Mouse (Mus musculus): ENCODE measurements around the gene Rela. TPM values are rescaled to one million over a fixed set of nuclear protein-coding genes. Genes with fewer than 3 reads are reported as not detected.

The Rela gene
- total and polyA plus RNA-seq, 3 experiments: 12.1 to 51.9 (median 21.0) TPM

- TF ChIP-seq ELF1 (IDR thresholded peaks at IDR 0.05; ENCODE audit: low read depth, low read length): peak; percentile 95
- no peak for TF ChIP-seq EP300 (IDR thresholded peaks at IDR 0.05; ENCODE audit: low read length)
- no peak; the same call in none of the 2 replicates for TF ChIP-seq ZMIZ1 (IDR thresholded peaks at IDR 0.05; ENCODE audit: low read depth, low read length)
Observed at GRCm38 (mm10) chr19:5648401-5649297, 11.4 kb downstream of the Rela start (continued).

DNA sequence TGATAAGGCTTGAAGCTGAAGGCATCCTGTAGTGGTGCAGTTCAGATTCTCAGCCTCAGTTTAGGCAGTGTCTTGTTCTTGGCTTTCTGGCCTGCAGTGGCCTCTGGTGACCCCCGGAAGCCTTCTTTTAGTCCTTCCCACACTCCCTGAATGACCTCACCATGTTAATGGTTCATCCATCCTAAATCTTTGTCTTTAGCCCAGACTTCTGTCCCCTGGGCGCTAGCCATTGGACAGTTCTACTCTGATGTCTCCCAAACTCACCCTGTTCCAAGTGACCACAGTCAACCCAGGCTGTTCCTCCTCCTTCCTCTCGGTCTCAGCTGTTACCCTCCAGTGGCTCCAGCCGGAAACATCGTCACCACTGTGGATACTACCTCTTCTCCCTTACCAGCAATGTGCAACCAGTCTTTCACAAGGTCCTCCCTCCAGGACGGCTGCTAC lies 12.0 kb downstream of the Rela start:
- DNase-seq (ENCODE audit: extremely low read depth): no peak
- H3K4me3 ChIP-seq (replicated peaks in 1 of 3; ENCODE audit: low read depth in 2 of 3, low read length in 2 of 3, poor library complexity in 1 of 3): no peak overlapping the region
- peak overlapping the region; percentile 35; the same call in 1 of the 2 replicates for H3K27ac ChIP-seq (ENCODE audit: insufficient read depth, low read depth)
- H3K79me2 ChIP-seq (replicated peaks; ENCODE audit: control insufficient read depth, extremely low read depth, insufficient read depth, poor library complexity, severe bottlenecking): no peaks in the 10 kb centered on the region
- H3K4me1 ChIP-seq (ENCODE audit: control insufficient read depth in 1 of 2, insufficient read depth in 2 of 2): peaks cover 9 to 23% of the 10 kb centered on the region in 2 experiments
- in situ Hi-C loops (cut with MboI; ENCODE audit: low pct_ligation_motif_present, low pct_unique_long_range_greater_than_20kb, low sequenced_read_pairs): no loop called here
- peaks cover 65 to 86% of the 10 kb centered on the region in 2 experiments for H3K36me3 ChIP-seq (replicated peaks in 1 of 2; ENCODE audit: control insufficient read depth in 1 of 2, insufficient read depth in 1 of 2, low read length in 1 of 2)
- H3K9me3 ChIP-seq (replicated peaks; ENCODE audit: low read length): peaks cover 4% of the 10 kb centered on the region
- H3K27me3 ChIP-seq (replicated peaks): no peaks in the 10 kb centered on the region
- dilution Hi-C loops (cut with MboI; ENCODE audit: extremely low pct_ligation_motif_present, extremely low pct_unique_long_range_greater_than_20kb, low sequenced_read_pairs): no loop called here
- H3K9ac ChIP-seq (ENCODE audit: insufficient read depth, low read depth): no peak overlapping the region
- TF ChIP-seq SIN3A (IDR thresholded peaks at IDR 0.05; ENCODE audit: low read length) (no peak), ZNF384 (IDR thresholded peaks at IDR 0.05; ENCODE audit: low read depth, low read length) (no peak), CHD1 (IDR thresholded peaks at IDR 0.05; ENCODE audit: low read depth, low read length) (no peak), SMC3 (IDR thresholded peaks at IDR 0.05; ENCODE audit: low read depth, low read length) (no peak), MXI1 (IDR thresholded peaks at IDR 0.05; ENCODE audit: low read depth, low read length) (no peak), CHD2 (IDR thresholded peaks at IDR 0.05; ENCODE audit: low read length) (peak; percentile 44; the same call in 1 of the 2 replicates), TCF12 (IDR thresholded peaks at IDR 0.05; ENCODE audit: low read depth, low read length) (no peak), USF1 (IDR thresholded peaks at IDR 0.05; ENCODE audit: low read depth, low read length) (no peak)
- H3K4me2 ChIP-seq (ENCODE audit: insufficient read depth, low read depth, poor library complexity, severe bottlenecking): peak overlapping the region; percentile 42

DNA sequence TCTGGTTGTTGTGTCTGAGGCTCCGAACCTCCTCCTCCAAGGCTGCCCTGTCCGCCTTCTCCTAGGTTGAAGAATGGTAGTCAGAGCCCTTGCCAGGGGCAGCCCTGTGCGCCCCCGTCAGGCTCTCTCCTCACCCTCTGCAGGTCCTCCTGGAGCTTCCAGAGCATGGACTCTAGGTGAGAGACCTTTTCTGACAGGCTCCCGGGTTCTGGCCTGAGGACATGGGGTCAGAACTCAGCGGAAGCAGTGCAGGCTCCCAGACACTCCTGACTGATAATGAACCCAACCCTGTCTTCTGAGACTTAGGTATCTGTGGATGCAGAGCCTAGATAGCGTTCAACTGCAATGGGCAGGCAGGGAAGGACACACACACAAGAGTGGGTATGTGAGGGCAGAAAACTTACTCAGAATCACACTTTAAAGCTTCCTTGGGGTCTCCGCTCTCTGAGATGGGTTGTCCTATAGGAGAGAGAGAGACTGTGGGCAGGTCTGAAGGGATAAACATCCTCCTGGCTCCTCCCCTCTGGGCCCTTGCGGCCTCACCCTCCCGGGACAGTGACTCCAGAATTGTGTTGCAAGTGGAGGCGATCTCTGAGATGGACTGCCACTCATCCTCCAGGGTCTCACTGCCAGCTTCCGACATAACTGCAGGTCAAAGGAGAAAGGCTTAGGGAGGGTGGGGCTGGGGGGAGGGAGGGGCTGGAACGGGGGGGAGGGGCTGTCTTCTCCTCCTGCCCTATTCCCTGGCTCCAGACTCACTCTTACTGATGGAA lies 14.4 kb downstream of the Rela start:
- Histone ChIP-seq H3K79me2 (replicated peaks; ENCODE audit: control insufficient read depth, extremely low read depth, insufficient read depth, poor library complexity, severe bottlenecking) (no peaks in the 10 kb centered on the region), H3K27me3 (replicated peaks) (no peaks in the 10 kb centered on the region), H3K4me2 (ENCODE audit: insufficient read depth, low read depth, poor library complexity, severe bottlenecking) (no peak overlapping the region), H3K9ac (ENCODE audit: insufficient read depth, low read depth) (no peak overlapping the region), H3K27ac (ENCODE audit: insufficient read depth, low read depth) (no peak overlapping the region), H3K9me3 (replicated peaks; ENCODE audit: low read length) (peaks cover 13% of the 10 kb centered on the region), H3K36me3 (replicated peaks in 1 of 2; ENCODE audit: control insufficient read depth in 1 of 2, insufficient read depth in 1 of 2, low read length in 1 of 2) (peaks cover 71 to 86% of the 10 kb centered on the region in 2 experiments), H3K4me3 (replicated peaks in 1 of 3; ENCODE audit: low read depth in 2 of 3, low read length in 2 of 3, poor library complexity in 1 of 3) (no peak overlapping the region), H3K4me1 (ENCODE audit: control insufficient read depth in 1 of 2, insufficient read depth in 2 of 2) (peaks cover 9 to 23% of the 10 kb centered on the region in 2 experiments)
- in situ Hi-C loops (cut with MboI; ENCODE audit: low pct_ligation_motif_present, low pct_unique_long_range_greater_than_20kb, low sequenced_read_pairs): no loop called here
- dilution Hi-C loops (cut with MboI; ENCODE audit: extremely low pct_ligation_motif_present, extremely low pct_unique_long_range_greater_than_20kb, low sequenced_read_pairs): no loop called here
- DNase-seq (ENCODE audit: extremely low read depth): no peak
- TF ChIP-seq MAFK (IDR thresholded peaks at IDR 0.05; ENCODE audit: insufficient replicate concordance, low read length) (no peak), POLR2A (IDR thresholded peaks at IDR 0.05; ENCODE audit: low read depth, low read length) (no peak), POLR2AphosphoS2 (IDR thresholded peaks at IDR 0.05; ENCODE audit: low read depth, low read length) (no peak), MYC (IDR thresholded peaks at IDR 0.05; ENCODE audit: low read depth, low read length) (no peak), CTCF (conservative IDR thresholded peaks at IDR 0.05 in 1 of 2, IDR thresholded peaks at IDR 0.05 in 1 of 2; ENCODE audit: low read depth in 2 of 2, low read length in 2 of 2) (no peak), UBTF (IDR thresholded peaks at IDR 0.05; ENCODE audit: low read depth, low read length) (no peak), GABPA (IDR thresholded peaks at IDR 0.05; ENCODE audit: insufficient replicate concordance, low read depth, low read length) (no peak), CHD1 (IDR thresholded peaks at IDR 0.05; ENCODE audit: low read depth, low read length) (no peak), MXI1 (IDR thresholded peaks at IDR 0.05; ENCODE audit: low read depth, low read length) (no peak), USF1 (IDR thresholded peaks at IDR 0.05; ENCODE audit: low read depth, low read length) (no peak), USF2 (conservative IDR thresholded peaks at IDR 0.05; ENCODE audit: low read depth, low read length) (no peak), NELFE (IDR thresholded peaks at IDR 0.05; ENCODE audit: low read depth, low read length) (no peak), E2F4 (IDR thresholded peaks at IDR 0.05; ENCODE audit: insufficient replicate concordance, low read depth, low read length) (no peak), KAT2A (IDR thresholded peaks at IDR 0.05; ENCODE audit: insufficient replicate concordance, low read length) (no peak), MAX (IDR thresholded peaks at IDR 0.05; ENCODE audit: low read length) (no peak), ZKSCAN1 (IDR thresholded peaks at IDR 0.05; ENCODE audit: borderline replicate concordance, low read depth, low read length) (no peak), PAX5 (IDR thresholded peaks at IDR 0.05; ENCODE audit: low read length) (no peak), RAD21 (IDR thresholded peaks at IDR 0.05; ENCODE audit: low read depth, low read length) (no peak)

Measured in CH12.LX (cell line).